Mouse (Mus musculus) kidney, adult 9 months (tissue): ENCODE measurements around the gene Dnase1l1.

Source experiments
- DNase-seq: peaks from one replicate; pipeline ENCODE4 v3.0.0; 2022

The Dnase1l1 gene

DNA sequence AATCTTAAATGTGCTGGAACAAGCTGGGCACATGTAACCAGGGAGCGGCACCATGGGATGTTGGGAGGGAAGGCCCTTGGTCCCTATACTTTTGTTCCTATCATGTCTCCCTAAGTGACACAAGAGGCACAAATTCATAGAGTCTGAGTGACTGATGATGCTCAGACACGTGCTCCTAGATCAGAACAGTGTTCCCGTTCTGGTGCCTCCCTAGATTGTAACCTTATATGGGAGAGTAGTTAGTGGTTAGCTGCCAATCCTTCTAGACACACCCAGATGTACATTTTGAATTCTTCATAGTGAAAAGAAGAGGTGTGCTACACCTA lies 12.4 kb downstream of the Dnase1l1 start:
- no peak for DNase-seq

DNA sequence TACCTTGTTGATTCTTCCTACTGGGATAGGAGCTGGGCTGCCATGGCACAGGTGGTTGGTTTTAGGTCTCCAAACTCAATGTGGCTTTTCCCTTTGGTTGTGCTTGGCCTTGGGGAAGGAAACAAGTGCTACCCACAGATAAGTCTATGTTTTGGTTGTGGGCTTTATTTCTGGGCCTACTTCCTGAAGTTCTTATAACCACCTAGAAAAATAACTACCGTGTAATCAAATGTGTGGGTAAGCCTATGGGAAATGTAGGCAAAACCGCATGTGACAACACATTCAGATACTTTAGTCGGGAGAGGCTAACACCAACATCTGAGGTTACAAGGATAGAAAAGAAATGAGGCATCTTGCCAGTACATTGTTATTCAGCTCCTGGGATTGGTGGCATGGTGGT lies 24.4 kb downstream of the Dnase1l1 start:
- DNase-seq = no peak

DNA sequence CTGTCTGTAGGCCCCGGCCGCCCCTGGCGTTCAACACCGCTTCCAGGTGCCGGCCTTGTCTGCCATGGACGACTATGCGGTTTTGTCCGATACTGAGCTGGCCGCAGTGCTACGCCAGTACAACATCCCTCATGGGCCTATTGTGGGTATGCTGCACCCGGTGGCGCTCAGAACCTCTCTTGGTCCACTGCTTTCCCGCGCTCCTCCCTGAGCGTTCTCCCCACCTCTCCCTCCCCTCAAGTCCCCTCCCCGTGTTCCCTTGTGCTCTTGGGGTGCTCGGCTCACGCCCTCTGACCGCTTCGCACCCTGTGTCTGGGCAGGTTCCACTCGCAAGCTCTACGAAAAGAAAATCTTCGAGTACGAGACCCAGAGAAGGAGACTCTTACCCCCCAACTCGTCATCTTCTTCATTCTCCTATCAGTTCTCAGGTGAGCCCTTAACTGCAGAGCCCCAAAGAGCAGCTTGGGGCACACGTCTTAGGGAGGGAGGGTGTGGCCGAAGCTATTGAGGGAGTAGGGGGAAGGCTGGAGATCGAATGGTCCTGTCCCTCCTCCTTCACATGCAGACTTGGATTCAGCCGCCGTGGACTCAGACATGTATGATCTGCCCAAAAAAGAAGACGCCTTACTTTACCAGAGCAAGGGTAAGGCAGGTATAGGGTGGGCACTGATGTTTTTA lies 27.1 kb downstream of the Dnase1l1 start:
- DNase-seq = no peak

DNA sequence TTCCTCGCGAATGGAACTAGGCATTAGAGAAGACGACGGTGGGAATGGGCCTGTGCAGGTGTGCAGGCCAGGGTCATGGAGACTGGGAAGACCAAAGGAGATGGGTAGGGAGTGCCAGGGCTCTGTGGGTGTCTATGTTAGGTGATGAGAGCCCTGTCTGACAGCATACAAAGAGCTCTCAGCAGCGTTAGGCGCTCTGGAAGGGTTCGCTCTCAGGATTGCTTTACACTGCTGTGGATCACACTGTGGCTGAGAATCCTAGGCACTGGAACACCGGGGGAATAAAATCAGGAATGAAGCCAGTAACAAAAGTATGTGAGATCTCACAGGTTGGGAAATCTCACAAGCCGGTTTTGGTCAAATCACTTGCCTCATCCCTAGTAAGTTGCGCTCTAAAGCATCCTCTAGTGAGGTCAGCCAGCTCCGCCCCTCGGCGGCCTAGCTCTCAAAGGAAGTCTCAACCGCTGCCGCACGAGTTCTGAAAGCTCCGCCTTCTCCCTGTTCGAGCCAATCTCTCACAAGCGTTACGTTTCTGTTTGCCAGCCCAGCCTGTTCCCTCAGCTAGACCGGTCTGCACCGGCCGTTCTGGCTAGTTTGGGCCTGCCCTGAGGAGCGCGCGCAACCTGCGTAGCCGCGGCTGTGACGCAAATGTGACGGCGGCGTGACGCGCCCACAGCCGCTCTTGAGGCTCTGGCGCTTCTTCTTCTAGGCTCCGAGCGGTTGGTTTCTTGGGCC lies 27.8 kb downstream of the Dnase1l1 start, which contains the start of gene Emd:
TSS of gene Emd (plus strand) at position 535 of the 735 bp plus-strand sequence.
- DNase-seq = peak; percentile 95

DNA sequence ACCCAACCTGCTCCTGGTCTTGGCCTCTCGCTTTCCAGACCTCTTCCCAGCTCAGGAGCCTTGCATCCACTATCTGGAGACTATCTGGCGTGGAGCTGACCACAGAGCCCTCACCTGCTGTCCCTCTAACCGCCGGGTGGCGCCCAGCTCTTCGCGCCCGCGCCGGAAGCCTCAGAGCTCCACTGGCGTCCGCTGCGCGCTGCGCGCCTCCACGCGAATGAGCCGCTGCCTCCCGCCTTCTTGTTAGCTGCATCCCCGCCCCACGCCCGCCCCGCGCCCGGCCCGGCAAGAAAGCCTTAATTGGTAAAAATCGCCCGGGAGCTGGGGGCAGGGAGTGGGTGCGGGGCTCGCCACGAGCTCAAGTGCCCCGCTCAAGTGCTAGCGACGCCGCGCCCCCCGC lies 32.5 kb downstream of the Dnase1l1 start, which contains the start of gene Flna:
TSS of gene Flna (minus strand) at position 206 of the 400 bp plus-strand sequence.
- peak; percentile 63 for DNase-seq

DNA sequence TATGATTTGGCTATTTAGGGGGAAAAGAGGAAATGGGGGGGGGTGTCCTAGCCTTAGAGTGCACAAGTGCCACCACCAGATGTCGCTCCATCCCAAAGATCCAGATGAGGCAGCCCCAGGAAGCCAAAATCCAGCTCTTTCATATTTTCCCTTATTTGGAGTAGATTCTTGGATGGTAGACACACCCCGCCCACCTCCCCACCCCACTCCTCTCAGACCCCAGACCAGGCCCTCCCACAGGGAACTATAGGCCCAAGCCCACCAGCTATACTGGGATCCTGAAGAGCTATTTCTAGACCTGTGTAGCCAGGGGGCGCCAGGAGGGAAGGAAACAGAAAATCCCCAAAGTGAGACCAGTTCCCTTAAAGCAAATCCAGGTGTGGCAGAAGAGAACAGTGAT lies 33.5 kb downstream of the Dnase1l1 start:
- peak; percentile 66 for DNase-seq

DNA sequence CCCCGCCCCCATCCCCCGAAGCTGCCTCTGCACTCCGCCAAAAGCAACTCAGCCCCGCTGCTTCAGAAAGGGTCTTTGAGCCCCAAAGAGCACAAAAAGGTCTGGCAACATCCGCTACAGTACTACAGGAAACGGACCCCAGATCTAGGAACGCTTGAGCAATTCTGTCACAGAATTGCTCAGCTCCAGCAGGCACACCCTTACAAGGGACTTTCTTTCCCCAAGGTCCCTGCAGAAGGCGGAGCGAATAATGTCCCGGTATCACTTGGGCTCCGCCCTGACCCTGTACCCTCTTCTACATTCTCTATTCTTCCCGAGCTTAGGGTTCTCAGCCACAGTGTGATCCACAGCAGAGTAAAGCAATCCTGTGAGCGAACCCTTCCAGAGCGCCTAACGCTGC lies 35.4 kb downstream of the Dnase1l1 start:
- DNase-seq = no peak

DNA sequence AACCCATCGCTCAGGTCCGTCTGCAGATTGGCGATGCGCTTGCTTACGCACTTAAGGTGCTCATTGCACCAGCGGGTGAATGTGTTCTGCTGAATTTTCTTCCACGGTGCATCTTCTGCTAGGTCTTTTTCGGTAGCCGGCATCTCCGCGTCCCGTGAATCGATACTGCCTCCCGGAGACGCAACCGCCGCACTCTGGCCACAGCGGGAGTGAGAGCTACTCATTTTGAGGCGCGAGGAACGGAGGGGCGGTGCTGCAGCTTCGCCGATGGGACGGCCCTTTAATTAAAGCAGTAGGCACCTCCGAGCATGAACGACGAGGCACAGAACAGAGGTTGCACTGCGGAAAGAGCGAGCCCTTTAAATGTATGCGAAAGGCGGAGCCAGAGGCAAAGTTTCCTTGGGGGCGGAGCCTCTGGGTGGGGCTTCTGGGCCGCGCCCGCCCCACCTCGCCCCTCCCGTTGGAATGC lies 35.9 kb downstream of the Dnase1l1 start:
- peak; percentile 92 for DNase-seq

DNA sequence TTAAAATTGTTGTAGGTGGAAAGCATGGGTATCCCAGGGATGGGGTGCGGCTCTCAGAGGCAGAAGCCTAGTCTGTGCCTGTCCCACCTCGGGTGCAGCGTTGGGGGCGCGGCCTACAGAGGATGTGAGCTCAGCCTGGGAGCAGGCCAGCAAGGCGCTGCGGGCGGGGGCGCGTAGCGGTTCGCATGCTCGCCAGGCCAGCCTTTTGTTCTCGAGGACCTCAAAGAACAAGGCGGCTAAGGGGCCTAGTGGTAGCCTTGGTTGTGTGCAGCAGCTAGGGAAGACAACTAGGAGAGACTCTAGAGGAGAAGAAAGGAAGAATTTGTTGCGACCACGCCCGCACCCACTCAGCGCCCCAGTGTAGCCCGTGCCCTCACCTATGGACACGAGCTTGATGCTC lies 36.5 kb downstream of the Dnase1l1 start:
- DNase-seq = peak; percentile 66

DNA sequence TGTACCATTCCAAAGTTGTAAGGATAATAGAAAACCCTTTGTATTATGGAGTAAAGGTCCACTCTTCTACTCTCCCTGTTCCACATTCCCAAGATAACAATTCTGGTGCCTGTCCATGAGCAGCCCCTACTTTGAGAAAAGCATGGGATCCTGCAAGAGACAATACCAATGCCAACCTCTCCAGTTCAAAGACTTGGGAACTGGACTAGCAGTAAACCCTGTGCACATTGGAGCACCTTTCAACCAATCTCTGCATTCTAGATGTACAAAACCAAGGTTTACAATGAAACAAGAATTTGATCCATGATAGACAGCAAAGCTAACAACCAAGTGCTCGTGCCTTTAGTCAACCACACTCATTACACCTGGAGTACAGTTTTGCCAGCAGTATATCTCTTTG lies 37.0 kb downstream of the Dnase1l1 start:
- DNase-seq = no peak

DNA sequence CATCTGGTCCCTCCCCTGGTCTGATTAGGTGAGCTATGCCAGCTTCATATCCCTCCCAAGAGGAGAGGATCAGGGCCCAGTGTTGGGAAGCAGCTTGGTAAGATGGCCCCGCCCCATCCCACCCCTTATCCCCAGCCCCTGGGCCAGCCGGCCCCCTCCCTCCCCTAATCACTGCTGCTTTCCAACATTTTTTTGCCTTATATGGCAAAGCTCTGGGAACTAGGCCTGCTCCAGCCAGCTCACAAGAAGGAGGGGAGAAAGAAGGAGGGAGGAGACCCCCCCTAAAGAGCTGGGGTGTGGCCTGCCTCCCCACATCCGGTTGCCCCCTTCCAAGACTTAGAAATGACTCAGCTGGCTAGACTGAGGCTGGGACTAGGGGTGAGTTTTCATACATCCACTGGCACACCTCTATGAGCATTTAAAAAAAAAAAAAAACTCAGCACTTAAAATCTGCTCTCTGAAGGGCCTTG lies 37.5 kb downstream of the Dnase1l1 start:
- peak; percentile 56 for DNase-seq

DNA sequence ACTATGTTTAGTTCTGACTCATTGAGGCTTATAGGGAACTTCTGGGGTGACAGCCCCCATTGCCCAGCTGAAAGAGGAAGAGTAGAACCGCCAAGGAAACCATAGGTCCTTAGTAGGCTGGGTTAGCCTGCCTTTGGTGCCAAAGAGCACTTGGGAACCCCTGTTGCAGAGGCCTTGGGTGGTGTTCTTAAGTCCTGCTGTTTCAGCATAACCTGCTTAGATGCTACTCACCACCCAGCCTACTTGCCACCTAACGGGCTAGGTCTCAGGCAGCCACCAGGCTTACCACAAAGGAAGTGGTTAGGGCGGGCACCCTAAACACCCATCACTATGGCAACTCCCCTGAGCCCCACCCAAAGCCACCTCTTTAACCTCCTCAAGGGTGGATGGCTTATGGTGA lies 38.3 kb downstream of the Dnase1l1 start:
- DNase-seq = peak; percentile 10

DNA sequence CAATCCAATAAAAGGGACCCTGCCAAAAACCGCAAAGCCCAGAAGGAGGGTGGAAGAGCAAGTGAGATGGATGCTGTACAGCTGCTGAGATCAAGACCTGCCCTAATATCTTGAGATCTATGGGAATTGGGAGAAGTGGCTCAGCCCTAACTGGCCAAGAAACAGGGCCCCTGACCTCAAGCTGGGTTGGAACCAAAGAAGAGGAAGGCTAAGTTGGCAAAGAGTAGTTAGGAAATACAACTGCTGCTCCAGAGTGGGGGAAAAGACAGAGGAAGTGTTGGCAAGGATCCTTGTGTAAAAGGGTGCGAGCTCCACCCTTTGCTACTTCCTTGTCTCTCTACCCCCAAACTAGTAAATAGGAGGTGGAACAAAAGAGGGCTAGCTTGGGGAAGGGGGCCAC lies 38.7 kb downstream of the Dnase1l1 start:
- DNase-seq = peak; percentile 11

DNA sequence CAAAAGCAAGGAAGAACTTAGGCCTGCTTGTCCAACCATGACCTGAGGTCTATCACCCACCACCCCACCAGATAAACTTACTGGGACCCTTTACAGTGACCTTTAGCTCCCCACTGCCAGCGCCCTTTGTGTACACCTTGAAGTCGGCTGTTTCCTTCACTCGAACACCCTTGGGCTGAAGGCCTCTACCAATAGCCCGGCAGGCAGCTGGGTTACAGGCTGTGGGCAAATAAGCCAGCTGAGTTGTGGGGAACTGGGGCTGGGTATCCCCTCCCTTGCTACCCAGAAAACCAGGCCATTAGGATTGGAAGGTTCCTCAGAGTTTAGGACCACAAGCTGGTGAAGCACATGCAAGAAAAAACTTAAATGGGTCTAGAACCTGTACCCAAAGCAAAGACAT lies 41.8 kb downstream of the Dnase1l1 start:
- no peak for DNase-seq

DNA sequence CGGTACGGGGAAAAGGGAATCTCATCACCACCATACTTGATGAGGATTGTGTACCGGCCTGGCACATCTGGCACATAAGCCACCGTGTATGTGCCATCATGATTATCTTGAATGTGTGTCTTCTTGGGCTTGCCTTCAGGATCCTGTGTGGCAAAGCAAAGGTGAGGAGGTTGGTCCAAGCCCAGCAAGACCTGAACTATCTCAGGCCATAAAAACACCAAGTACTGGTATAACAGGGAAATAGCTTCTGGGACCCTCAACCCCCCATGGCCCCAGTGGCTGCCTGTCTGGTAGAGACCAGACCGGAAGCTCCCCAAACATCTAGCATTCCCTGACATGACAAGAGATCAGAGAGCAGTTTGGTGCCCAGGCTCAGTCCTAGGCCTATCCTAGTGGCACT lies 48.9 kb downstream of the Dnase1l1 start:
- DNase-seq = no peak

DNA sequence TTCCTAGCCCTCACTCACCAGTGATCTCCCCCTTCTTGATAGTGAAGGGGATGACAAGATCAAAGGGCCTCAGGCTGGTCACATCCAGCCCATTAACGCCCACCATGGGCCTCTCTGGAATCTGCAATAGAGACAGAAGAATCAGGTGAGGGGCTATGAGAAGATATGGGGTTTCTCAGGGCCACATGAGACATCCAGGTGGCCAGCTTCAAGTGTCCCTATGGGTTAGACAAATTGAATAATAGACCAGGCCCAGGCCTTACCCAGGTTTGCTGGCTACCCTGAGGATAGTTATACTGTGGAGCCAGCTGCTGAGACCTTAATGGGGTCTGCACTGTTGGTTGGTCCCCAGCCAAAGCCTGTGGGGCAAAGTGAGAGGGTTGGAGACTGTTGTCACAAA lies 52.1 kb downstream of the Dnase1l1 start:
- no peak for DNase-seq
